Mouse (Mus musculus) midbrain, postnatal 0 days (tissue): ENCODE data around the gene Setd2. TPM values are rescaled to one million over a fixed set of nuclear protein-coding genes. Genes with fewer than 3 reads are reported as not detected.
A peak's percentile ranks its signal among the peaks of the same experiment; 100 is the strongest.

Experiments used
- ATAC-seq: fragments of 200-750 bp; cut with Nextera tagmentation; 2 replicates; pipeline ENCODE4 v1.8.0; 2017; ENCODE audit warnings: moderate number of reproducible peaks, mild to moderate bottlenecking, moderate TSS enrichment, moderate library complexity; ENCODE audit not compliant: low FRiP score
- DNase-seq: peaks from one replicate; pipeline ENCODE4 v3.0.0-alpha.2; 2015; ENCODE audit warnings: low spot score
- H3K27ac ChIP-seq: fragments of 300-500 bp; sonication (generic); 2 replicates; pipeline ENCODE4 v1.5.1; 2014; ENCODE audit warnings: low read depth, mild to moderate bottlenecking, low read length, mixed read lengths
- H3K27me3 ChIP-seq: fragments of 300-500 bp; sonication (generic); 2 replicates; pipeline ENCODE4 v1.6.1; 2014; ENCODE audit warnings: low read length, control low read depth, mixed read lengths; ENCODE audit not compliant: insufficient read depth
- H3K36me3 ChIP-seq: fragments of 300-500 bp; sonication (generic); 2 replicates; pipeline ENCODE4 v1.6.1; 2014; ENCODE audit warnings: low read length, control low read depth, mixed read lengths; ENCODE audit not compliant: insufficient read depth
- H3K4me1 ChIP-seq: fragments of 300-500 bp; sonication (generic); 2 replicates; pipeline ENCODE4 v1.6.1; 2014; ENCODE audit warnings: mild to moderate bottlenecking, control low read depth, antibody characterized with exemption, low read length, mixed read lengths; ENCODE audit not compliant: insufficient read depth
- H3K4me2 ChIP-seq: fragments of 300-500 bp; sonication (generic); 2 replicates; pipeline ENCODE4 v1.6.1; 2014; ENCODE audit warnings: low read depth, mild to moderate bottlenecking, low read length, mixed read lengths; ENCODE audit not compliant: poor library complexity, severe bottlenecking
- H3K4me3 ChIP-seq: fragments of 300-500 bp; sonication (generic); 2 replicates; pipeline ENCODE4 v1.5.1; 2014; ENCODE audit warnings: low read depth, mild to moderate bottlenecking, low read length, moderate library complexity
- H3K9ac ChIP-seq: fragments of 300-500 bp; sonication (generic); replicated peaks from 2 replicates; pipeline ENCODE4 v1.6.1; 2014; ENCODE audit warnings: mild to moderate bottlenecking, low read length, moderate library complexity, mixed read lengths; ENCODE audit not compliant: poor library complexity, severe bottlenecking
- H3K9me3 ChIP-seq: fragments of 300-500 bp; sonication (generic); 2 replicates; pipeline ENCODE4 v1.6.1; 2016; ENCODE audit warnings: low read length, control low read depth
- CTCF ChIP-seq: IDR thresholded peaks from 2 replicates; pipeline ENCODE4 v1.5.1; 2016; ENCODE audit warnings: antibody characterized with exemption, mild to moderate bottlenecking
- WGBS: fragments of 180-500 bp; shearing (Covaris S2); extraction: QIAGEN DNeasy Blood & Tissue Kit; methylation state at CpG from one replicate; pipeline ENCODE4 v1.1.7; 2014; 5-methylcytosine and 5-hydroxymethylcytosine counted together
- polyA plus RNA-seq: library from polyadenylated mRNA; unstranded; fragments of >200 nt; fragmentation: Nextera tagmentation; extraction: Ambion mirVana; gene quantifications from 2 replicates; pipeline ENCODE4 v1.2.1, GENCODE M21; 2015
- total RNA-seq: library from RNA; depleted of rRNA; stranded (reverse); fragments of >200 nt; gene quantifications from 2 replicates; pipeline ENCODE4 v1.2.3, GENCODE M21; 2014

Setd2 gene
- total and polyA plus RNA-seq, 2 experiments from 2014 or later = 24.9 to 69.3 TPM

- DNase-seq (no peak), ATAC-seq (no peak)
- H3K27me3 ChIP-seq = no peaks in the 10 kb centered on the region
- no peak overlapping the region for H3K27ac ChIP-seq
- H3K9ac ChIP-seq = no peak overlapping the region
- 88% methylated on average over 4 of the region's 4 CpGs for WGBS
- no peaks in the 10 kb centered on the region for H3K9me3 ChIP-seq
- TF ChIP-seq CTCF = no peak
- H3K4me1 ChIP-seq = no peaks in the 10 kb centered on the region
- no peak overlapping the region for H3K4me2 ChIP-seq
- H3K36me3 ChIP-seq = no peaks in the 10 kb centered on the region
- no peak overlapping the region for H3K4me3 ChIP-seq
These were observed 9.6 kb downstream of the Setd2 start for GRCm38 (mm10) chr9:110541988-110542387.

GRCm38 (mm10) chr9:110548261-110548660 is 15.9 kb downstream of the Setd2 start:
- H3K4me1 ChIP-seq = no peaks in the 10 kb centered on the region
- H3K4me3 ChIP-seq = no peak overlapping the region
- ATAC-seq (no peak), DNase-seq (no peak)
- WGBS = 98% methylated on average over 19 of the region's 19 CpGs
- H3K4me2 ChIP-seq = no peak overlapping the region
- no peak overlapping the region for H3K27ac ChIP-seq
- no peaks in the 10 kb centered on the region for H3K27me3 ChIP-seq
- H3K9ac ChIP-seq = no peak overlapping the region
- H3K9me3 ChIP-seq = no peaks in the 10 kb centered on the region
- H3K36me3 ChIP-seq = peaks cover 46% of the 10 kb centered on the region
- TF ChIP-seq CTCF = no peak

GRCm38 (mm10) chr9:110568309-110568708 is 35.9 kb downstream of the Setd2 start:
- H3K36me3 ChIP-seq = peaks cover 36% of the 10 kb centered on the region
- no peaks in the 10 kb centered on the region for H3K27me3 ChIP-seq
- no peaks in the 10 kb centered on the region for H3K4me1 ChIP-seq
- H3K4me3 ChIP-seq = no peak overlapping the region
- H3K9ac ChIP-seq = no peak overlapping the region
- DNase-seq = no peak
- no peak for ATAC-seq
- no peak overlapping the region for H3K27ac ChIP-seq
- no peaks in the 10 kb centered on the region for H3K9me3 ChIP-seq
- H3K4me2 ChIP-seq = no peak overlapping the region
- peak; percentile 46 for TF ChIP-seq CTCF

GRCm38 (mm10) chr9:110582161-110582560 is 49.8 kb downstream of the Setd2 start:
- Histone ChIP-seq H3K27me3 (no peaks in the 10 kb centered on the region), H3K27ac (no peak overlapping the region), H3K4me1 (no peaks in the 10 kb centered on the region), H3K4me2 (no peak overlapping the region), H3K4me3 (no peak overlapping the region), H3K9ac (no peak overlapping the region), H3K9me3 (no peaks in the 10 kb centered on the region), H3K36me3 (peaks cover 10% of the 10 kb centered on the region)
- ATAC-seq (no peak), DNase-seq (no peak)
- 96% methylated on average over 2 of the region's 2 CpGs for WGBS
- TF ChIP-seq CTCF = no peak

GRCm38 (mm10) chr9:110583521-110583920 is 51.1 kb downstream of the Setd2 start:
- H3K4me3 ChIP-seq = no peak overlapping the region
- H3K4me1 ChIP-seq = no peaks in the 10 kb centered on the region
- TF ChIP-seq CTCF = no peak
- H3K9ac ChIP-seq = no peak overlapping the region
- H3K27me3 ChIP-seq = no peaks in the 10 kb centered on the region
- DNase-seq = no peak
- no peak for ATAC-seq
- H3K4me2 ChIP-seq = no peak overlapping the region
- no peak overlapping the region for H3K27ac ChIP-seq
- peaks cover 5% of the 10 kb centered on the region; the same call in 1 of the 2 replicates for H3K36me3 ChIP-seq
- WGBS = 87% methylated on average over 1 of the region's 1 CpGs
- no peaks in the 10 kb centered on the region for H3K9me3 ChIP-seq

GRCm38 (mm10) chr9:110611471-110611870 is 79.1 kb downstream of the Setd2 start:
- DNase-seq (no peak), ATAC-seq (no peak)
- Histone ChIP-seq H3K4me1 (no peaks in the 10 kb centered on the region), H3K4me2 (no peak overlapping the region), H3K4me3 (no peak overlapping the region), H3K36me3 (peaks cover 11% of the 10 kb centered on the region; the same call in 1 of the 2 replicates), H3K9me3 (no peaks in the 10 kb centered on the region), H3K27ac (no peak overlapping the region), H3K27me3 (no peaks in the 10 kb centered on the region), H3K9ac (no peak overlapping the region)
- 87% methylated on average over 3 of the region's 3 CpGs for WGBS
- no peak for TF ChIP-seq CTCF
